Mouse (Mus musculus): ENCODE data around the gene Uqcr11.

GRCm38 (mm10) chr10:80445898-80446601 lies 39.4 kb upstream of the Uqcr11 start:
- TF ChIP-seq ZC3H11A (IDR thresholded peaks at IDR 0.05; ENCODE audit: borderline replicate concordance, low read depth, low read length) (peak; percentile 90; the same call in 1 of the 2 replicates), ZNF384 (IDR thresholded peaks at IDR 0.05; ENCODE audit: low read depth, low read length) (no peak)

Measured in ES-E14 (cell line).